Mouse (Mus musculus) bone marrow macrophage, adult 2 months (primary cell): ENCODE data around the gene Ovca2. TPM values are rescaled to one million over a fixed set of nuclear protein-coding genes. Genes with fewer than 3 reads are reported as not detected.

ENCODE experiments used
- H3K27ac ChIP-seq: 2 replicates; pipeline ENCODE4 v1.5.1; 2012; ENCODE audit warnings: low read depth, low read length; ENCODE audit not compliant: insufficient read depth
- H3K4me1 ChIP-seq: 2 replicates; pipeline ENCODE4 v1.6.1; 2012; ENCODE audit warnings: low read length; ENCODE audit not compliant: control insufficient read depth, insufficient read depth
- H3K4me3 ChIP-seq: 2 replicates; pipeline ENCODE4 v1.5.1; 2012; ENCODE audit warnings: mild to moderate bottlenecking, low read length, moderate library complexity; ENCODE audit not compliant: insufficient read depth
- CTCF ChIP-seq: IDR thresholded peaks from 2 replicates; pipeline ENCODE4 v1.5.1; 2012; ENCODE audit warnings: low read depth, mild to moderate bottlenecking, low read length, moderate library complexity
- POLR2A ChIP-seq: IDR thresholded peaks from 2 replicates; pipeline ENCODE4 v1.6.1; 2012; ENCODE audit warnings: mild to moderate bottlenecking, low read depth, low read length, borderline replicate concordance
- polyA plus RNA-seq: library from polyadenylated mRNA; stranded (reverse); fragments of >200 nt; gene quantifications from 2 replicates; pipeline ENCODE4 v1.2.4, GENCODE M21; 2012; ENCODE audit not compliant: missing spikeins, insufficient read depth, insufficient read length

Ovca2 gene
- polyA plus RNA-seq, 1 experiment = 13.4 TPM

DNA sequence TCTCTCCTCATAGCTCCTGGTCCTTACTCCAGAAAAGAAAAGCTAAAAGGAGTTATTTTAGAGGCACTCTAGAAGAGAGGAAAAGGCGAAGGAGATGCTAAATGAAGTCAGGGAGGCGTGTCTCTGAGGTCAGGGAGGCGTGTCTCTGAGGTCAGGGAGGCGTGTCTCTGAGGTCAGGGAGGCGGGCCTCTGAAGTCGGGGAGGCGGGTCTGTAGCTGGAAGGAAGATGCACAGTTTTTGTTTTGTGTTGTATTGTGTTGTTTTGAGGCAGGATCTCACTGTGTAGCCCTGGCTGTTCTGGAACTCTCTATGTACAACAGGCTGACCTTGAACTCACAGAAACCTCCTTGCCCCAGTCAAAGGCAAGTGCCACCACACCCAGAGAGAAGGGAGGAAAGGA lies 19.3 kb upstream of the Ovca2 start:
- Histone ChIP-seq H3K4me1 (peaks cover 19% of the 10 kb centered on the region), H3K27ac (no peak overlapping the region), H3K4me3 (no peak overlapping the region)
- TF ChIP-seq CTCF (no peak), POLR2A (no peak)

- no peak overlapping the region for H3K4me3 ChIP-seq
- TF ChIP-seq POLR2A = no peak
- no peak for TF ChIP-seq CTCF
- peaks cover 19% of the 10 kb centered on the region for H3K4me1 ChIP-seq
- H3K27ac ChIP-seq = no peak overlapping the region
Measured at GRCm38 (mm10) chr11:75196131-75196530, 17.5 kb upstream of the Ovca2 start.

DNA sequence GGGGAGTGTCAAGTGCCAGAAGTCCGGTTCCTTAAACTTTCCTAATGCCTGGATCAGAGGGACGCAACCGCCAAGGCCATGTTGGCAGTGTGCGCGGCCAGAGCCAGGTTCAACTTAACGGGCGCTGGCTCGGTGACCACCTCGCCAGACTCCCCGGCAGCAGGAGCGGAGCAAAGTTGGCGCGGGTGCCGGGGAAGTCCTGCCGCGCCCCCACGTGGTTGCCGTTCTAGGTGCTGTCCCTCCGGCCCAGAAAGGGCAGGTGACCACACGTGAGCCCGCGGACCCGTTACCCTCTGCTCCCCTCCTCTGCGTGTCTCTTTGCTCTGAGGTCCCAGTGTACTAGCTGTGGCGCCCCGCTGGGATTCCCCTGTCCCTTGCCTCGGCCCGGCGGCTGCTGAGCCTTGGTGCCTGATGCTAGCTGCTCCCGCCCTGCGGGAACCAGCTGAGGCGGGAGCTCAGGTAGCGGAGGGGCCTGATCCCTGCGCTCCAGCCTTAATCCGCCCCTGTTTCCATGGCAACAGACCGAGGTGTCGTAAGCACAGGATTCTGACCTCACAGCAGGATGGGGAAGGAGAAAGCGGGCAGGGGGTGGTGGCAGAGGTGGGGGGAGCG lies 16.3 kb upstream of the Ovca2 start:
- peaks cover 15% of the 10 kb centered on the region for H3K4me1 ChIP-seq
- peak overlapping the region; percentile 34 for H3K4me3 ChIP-seq
- TF ChIP-seq POLR2A = no peak
- TF ChIP-seq CTCF = no peak
- no peak overlapping the region for H3K27ac ChIP-seq

DNA sequence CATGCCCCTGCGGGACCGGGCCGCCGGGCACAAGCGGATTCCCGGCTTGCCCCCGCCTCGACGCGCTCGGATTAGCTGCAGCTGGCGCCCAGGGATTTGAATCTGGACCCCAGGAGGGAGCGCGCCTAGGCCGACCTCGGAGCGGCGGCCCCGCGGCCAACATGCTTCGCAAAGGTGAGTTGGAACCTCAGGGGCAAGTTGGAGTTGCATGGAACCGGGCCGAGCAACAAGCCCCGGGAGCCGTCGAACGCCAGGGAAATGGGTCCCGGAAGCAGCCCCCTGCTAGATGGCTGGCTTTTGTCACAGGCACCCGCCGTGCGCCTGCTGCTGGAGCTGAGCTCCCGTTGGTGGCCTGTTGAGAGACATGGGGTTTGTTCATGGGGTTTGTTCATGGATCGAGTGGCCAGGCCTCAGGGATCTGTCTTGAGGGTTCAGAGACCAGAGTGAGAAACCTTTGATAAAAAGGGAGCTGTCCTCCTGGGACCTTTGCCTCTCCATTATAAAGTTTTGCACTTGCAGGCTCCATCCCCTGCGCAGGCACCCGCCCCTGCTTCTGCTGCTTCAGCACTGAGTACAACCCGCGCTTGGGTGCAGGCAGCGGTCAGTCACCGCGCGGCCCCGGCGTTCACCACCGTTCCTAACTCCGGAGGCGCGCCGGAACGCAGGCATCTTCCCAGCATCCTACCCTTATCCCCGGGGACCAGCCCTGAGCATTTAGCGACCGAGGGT lies 15.7 kb upstream of the Ovca2 start:
- Histone ChIP-seq H3K4me3 (peak overlapping the region; percentile 47), H3K4me1 (peaks cover 9% of the 10 kb centered on the region), H3K27ac (no peak overlapping the region)
- TF ChIP-seq CTCF (no peak), POLR2A (no peak)

- peak within 1 kb of the TSS; percentile 47 for H3K4me3 ChIP-seq
- TF ChIP-seq POLR2A = no peak
- no peak for TF ChIP-seq CTCF
- peaks cover 7% of the 10 kb centered on the region for H3K4me1 ChIP-seq
- H3K27ac ChIP-seq = no peak within 1 kb of the TSS
Measured at GRCm38 (mm10) chr11:75193256-75194071, 14.8 kb upstream of the Ovca2 start, which contains the start of gene Rtn4rl1. Gene Rtn4rl1 (plus strand): TSS chr11:75193783.

DNA sequence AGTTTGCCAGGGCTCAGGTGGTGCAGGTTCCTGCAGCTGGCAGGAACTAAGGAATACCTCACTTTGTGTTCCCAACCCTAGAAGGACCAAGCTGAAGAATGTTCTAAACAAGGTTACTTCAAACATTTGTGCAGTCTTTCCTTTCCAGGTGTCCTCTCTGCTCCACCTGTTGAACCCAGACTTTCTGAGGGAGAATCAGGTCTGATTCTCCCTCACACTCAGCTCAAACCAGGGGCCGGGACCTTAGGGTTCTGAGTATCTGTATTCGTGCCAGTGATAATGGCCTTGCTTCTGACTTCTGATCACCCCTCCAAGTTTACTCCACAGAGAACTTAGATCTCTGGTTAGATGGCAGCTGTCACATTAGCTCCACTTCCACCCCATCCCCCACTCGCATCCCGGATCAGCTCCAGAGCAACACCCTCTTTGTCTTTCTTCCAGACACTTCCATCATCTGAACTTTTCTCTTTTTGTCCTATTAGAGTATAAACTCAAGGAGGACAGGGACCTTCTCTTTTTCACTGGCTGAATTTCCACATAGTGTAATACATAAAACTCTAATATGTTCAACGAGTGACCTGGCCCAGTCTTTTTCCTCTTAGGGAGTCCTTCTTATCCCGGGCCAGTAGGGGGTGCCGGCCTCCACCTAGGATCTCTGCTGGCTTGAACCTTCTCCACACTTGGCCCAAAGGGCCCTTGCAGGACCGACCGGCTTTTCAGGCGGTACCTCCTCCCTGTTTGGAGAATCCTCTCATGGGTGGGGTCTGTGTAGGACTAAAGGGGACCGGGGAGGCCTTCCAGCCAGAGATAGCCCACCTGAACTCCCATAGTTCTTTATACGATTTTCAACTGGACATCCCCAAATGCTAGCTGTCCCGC lies 13.9 kb upstream of the Ovca2 start:
- Histone ChIP-seq H3K27ac (no peak overlapping the region), H3K4me1 (peaks cover 3% of the 10 kb centered on the region; the same call in 1 of the 2 replicates), H3K4me3 (no peak overlapping the region)
- TF ChIP-seq POLR2A (no peak), CTCF (peak; percentile 70)

GRCm38 (mm10) chr11:75191841-75192240 lies 13.2 kb upstream of the Ovca2 start:
- TF ChIP-seq POLR2A (no peak), CTCF (no peak)
- peaks cover 3% of the 10 kb centered on the region; the same call in 1 of the 2 replicates for H3K4me1 ChIP-seq
- H3K27ac ChIP-seq = no peak overlapping the region
- H3K4me3 ChIP-seq = no peak overlapping the region

DNA sequence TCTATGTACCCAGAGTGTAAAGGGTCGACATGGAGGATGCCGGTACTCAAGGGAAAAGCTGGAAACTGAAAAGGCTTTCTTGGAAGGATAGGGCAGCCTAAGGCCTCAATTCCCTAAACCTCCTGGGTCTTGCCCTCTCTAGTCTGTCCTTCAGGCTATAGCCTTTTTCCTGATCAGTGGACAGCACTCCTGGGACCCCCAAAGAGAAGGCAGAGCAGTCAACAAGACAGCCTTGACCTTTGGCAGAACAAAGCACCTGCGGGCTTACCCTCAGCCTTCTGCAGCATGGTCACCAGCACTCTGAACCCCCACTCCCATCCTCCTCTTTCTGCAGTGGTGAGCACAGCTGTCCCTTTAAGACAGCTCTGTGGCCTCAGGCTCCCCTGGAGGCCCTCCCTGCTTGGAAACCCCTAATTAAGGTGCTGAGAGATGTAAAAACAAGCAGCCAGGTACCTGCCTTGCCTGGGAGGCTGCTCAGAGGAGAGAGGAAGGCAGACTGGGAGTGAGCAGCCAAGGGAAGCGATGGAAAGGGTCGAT lies 12.3 kb upstream of the Ovca2 start, which contains the start of gene Dph1:
Dph1 (minus strand) TSS at position 337 of the 537 bp plus-strand sequence.
- Histone ChIP-seq H3K4me1 (peaks cover 3% of the 10 kb centered on the region; the same call in 1 of the 2 replicates), H3K4me3 (peak within 1 kb of the TSS; percentile 81), H3K27ac (0 out of 2 replicates have a peak within 1 kb of the TSS, but pooled peaks have one; percentile 5)
- no peak for TF ChIP-seq POLR2A
- TF ChIP-seq CTCF = no peak

GRCm38 (mm10) chr11:75190371-75190724 lies 11.7 kb upstream of the Ovca2 start:
- Histone ChIP-seq H3K4me1 (peaks cover 3% of the 10 kb centered on the region; the same call in 1 of the 2 replicates), H3K27ac (no peak overlapping the region), H3K4me3 (peak overlapping the region; percentile 81)
- TF ChIP-seq CTCF (no peak), POLR2A (no peak)
